Mouse (Mus musculus) megakaryocyte, embryonic 14.5 days (primary cell): Measurements from ENCODE around the gene Fermt2.

Source experiments
- FLI1 ChIP-seq: IDR thresholded peaks from 2 replicates; pipeline ENCODE4 v1.6.1; 2012; ENCODE audit warnings: low read length, inconsistent platforms, mixed read lengths
- GATA1 ChIP-seq: IDR thresholded peaks from 3 replicates; pipeline ENCODE4 v1.6.1; 2012; ENCODE audit warnings: mixed read lengths, low read length, inconsistent platforms, borderline replicate concordance

GRCm38 (mm10) chr14:45445445-45445844, 84.5 kb downstream of the Fermt2 start:
- TF ChIP-seq FLI1 (no peak), GATA1 (no peak)
